Mouse (Mus musculus): ENCODE measurements around the gene Whrn.

- TF ChIP-seq CTCF (IDR thresholded peaks at IDR 0.05; ENCODE audit: low read depth) (peak; percentile 99), EP300 (optimal IDR thresholded peaks at IDR 0.05) (no peak)
Observed at GRCm38 (mm10) chr4:63368577-63368976, 127.2 kb downstream of the Whrn start.
